Mouse (Mus musculus): ENCODE measurements around the gene Wwtr1. TPM values are rescaled to one million over a fixed set of nuclear protein-coding genes. Genes with fewer than 3 reads are reported as not detected.

Gene Wwtr1
- polyA plus RNA-seq, 1 experiment from 2014 or later = 30.9 TPM

GRCm38 (mm10) chr3:57501596-57502220 lies 74.0 kb downstream of the Wwtr1 start:
- DNase-seq (ENCODE audit: low spot score) (no peak), ATAC-seq (ENCODE audit: low read depth) (no peak)
- no peak overlapping the region for H3K4me3 ChIP-seq (ENCODE audit: low read depth, low read length)
- H3K4me1 ChIP-seq (ENCODE audit: control insufficient read depth, insufficient read depth, low read length) = no peaks in the 10 kb centered on the region; the same call in none of the 2 replicates
- WGBS = 68% methylated on average over 10 of the region's 10 CpGs
- H3K4me2 ChIP-seq (ENCODE audit: low read depth, low read length) = no peak overlapping the region
- no peak overlapping the region for H3K27ac ChIP-seq (replicated peaks; ENCODE audit: low read depth, low read length)
- no peaks in the 10 kb centered on the region for H3K27me3 ChIP-seq (replicated peaks; ENCODE audit: control insufficient read depth, insufficient read depth, low read length)
- no peak overlapping the region for H3K9ac ChIP-seq (ENCODE audit: low read depth, low read length)
- H3K36me3 ChIP-seq (ENCODE audit: control insufficient read depth, insufficient read depth, low read length) = peaks cover 14% of the 10 kb centered on the region; the same call in 1 of the 2 replicates
- no peaks in the 10 kb centered on the region for H3K9me3 ChIP-seq (ENCODE audit: control insufficient read depth, low read length)

DNA sequence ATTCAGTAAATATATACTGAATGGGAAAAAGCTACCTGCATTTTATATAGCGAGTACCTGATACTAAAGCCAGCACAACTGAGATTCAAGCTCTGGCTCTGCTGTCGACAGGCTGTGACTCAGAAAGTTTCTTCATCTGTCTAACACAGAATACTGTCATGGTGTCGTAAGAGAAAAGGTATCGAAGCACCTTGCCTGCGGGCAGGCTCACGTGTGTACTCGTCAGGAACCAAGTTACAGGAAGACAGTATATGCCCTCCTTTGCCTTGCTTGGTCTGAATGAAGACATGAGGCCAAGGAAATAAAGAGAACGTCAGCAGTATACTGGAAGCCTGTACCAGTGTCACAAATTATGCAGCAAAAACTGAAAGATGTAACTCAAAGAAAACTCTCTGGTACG lies 74.9 kb downstream of the Wwtr1 start:
- Histone ChIP-seq H3K4me3 (ENCODE audit: low read depth, low read length) (no peak overlapping the region), H3K4me1 (ENCODE audit: control insufficient read depth, insufficient read depth, low read length) (no peaks in the 10 kb centered on the region; the same call in none of the 2 replicates), H3K9ac (ENCODE audit: low read depth, low read length) (no peak overlapping the region), H3K36me3 (ENCODE audit: control insufficient read depth, insufficient read depth, low read length) (peaks cover 14% of the 10 kb centered on the region; the same call in 1 of the 2 replicates), H3K27me3 (replicated peaks; ENCODE audit: control insufficient read depth, insufficient read depth, low read length) (no peaks in the 10 kb centered on the region), H3K4me2 (ENCODE audit: low read depth, low read length) (no peak overlapping the region), H3K9me3 (ENCODE audit: control insufficient read depth, low read length) (no peaks in the 10 kb centered on the region), H3K27ac (replicated peaks; ENCODE audit: low read depth, low read length) (no peak overlapping the region)
- 92% methylated on average over 9 of the region's 9 CpGs for WGBS
- DNase-seq (ENCODE audit: low spot score) (no peak), ATAC-seq (ENCODE audit: low read depth) (no peak)

- H3K9ac ChIP-seq (ENCODE audit: low read depth, low read length) = no peak overlapping the region
- DNase-seq (ENCODE audit: low spot score) (no peak), ATAC-seq (ENCODE audit: low read depth) (no peak)
- no peak overlapping the region for H3K4me2 ChIP-seq (ENCODE audit: low read depth, low read length)
- no peaks in the 10 kb centered on the region for H3K27me3 ChIP-seq (replicated peaks; ENCODE audit: control insufficient read depth, insufficient read depth, low read length)
- no peak overlapping the region for H3K4me3 ChIP-seq (ENCODE audit: low read depth, low read length)
- WGBS = 63% methylated on average over 1 of the region's 1 CpGs
- H3K36me3 ChIP-seq (ENCODE audit: control insufficient read depth, insufficient read depth, low read length) = peaks cover 14% of the 10 kb centered on the region; the same call in 1 of the 2 replicates
- no peaks in the 10 kb centered on the region for H3K9me3 ChIP-seq (ENCODE audit: control insufficient read depth, low read length)
- H3K27ac ChIP-seq (replicated peaks; ENCODE audit: low read depth, low read length) = no peak overlapping the region
- peaks cover 9% of the 10 kb centered on the region for H3K4me1 ChIP-seq (ENCODE audit: control insufficient read depth, insufficient read depth, low read length)
Observed at GRCm38 (mm10) chr3:57497791-57498190, 77.9 kb downstream of the Wwtr1 start.

- H3K4me1 ChIP-seq (ENCODE audit: control insufficient read depth, insufficient read depth, low read length) = peaks cover 9% of the 10 kb centered on the region
- peaks cover 14% of the 10 kb centered on the region; the same call in 1 of the 2 replicates for H3K36me3 ChIP-seq (ENCODE audit: control insufficient read depth, insufficient read depth, low read length)
- ATAC-seq (ENCODE audit: low read depth) (no peak), DNase-seq (ENCODE audit: low spot score) (peak; percentile 62)
- no peak overlapping the region for H3K4me2 ChIP-seq (ENCODE audit: low read depth, low read length)
- H3K4me3 ChIP-seq (ENCODE audit: low read depth, low read length) = no peak overlapping the region
- H3K27me3 ChIP-seq (replicated peaks; ENCODE audit: control insufficient read depth, insufficient read depth, low read length) = no peaks in the 10 kb centered on the region
- H3K9ac ChIP-seq (ENCODE audit: low read depth, low read length) = no peak overlapping the region
- no peaks in the 10 kb centered on the region for H3K9me3 ChIP-seq (ENCODE audit: control insufficient read depth, low read length)
- 31% methylated on average over 2 of the region's 2 CpGs for WGBS
- peak overlapping the region; percentile 40; the same call in 1 of the 2 replicates for H3K27ac ChIP-seq (replicated peaks; ENCODE audit: low read depth, low read length)
Observed at GRCm38 (mm10) chr3:57496428-57496827, 79.3 kb downstream of the Wwtr1 start.

DNA sequence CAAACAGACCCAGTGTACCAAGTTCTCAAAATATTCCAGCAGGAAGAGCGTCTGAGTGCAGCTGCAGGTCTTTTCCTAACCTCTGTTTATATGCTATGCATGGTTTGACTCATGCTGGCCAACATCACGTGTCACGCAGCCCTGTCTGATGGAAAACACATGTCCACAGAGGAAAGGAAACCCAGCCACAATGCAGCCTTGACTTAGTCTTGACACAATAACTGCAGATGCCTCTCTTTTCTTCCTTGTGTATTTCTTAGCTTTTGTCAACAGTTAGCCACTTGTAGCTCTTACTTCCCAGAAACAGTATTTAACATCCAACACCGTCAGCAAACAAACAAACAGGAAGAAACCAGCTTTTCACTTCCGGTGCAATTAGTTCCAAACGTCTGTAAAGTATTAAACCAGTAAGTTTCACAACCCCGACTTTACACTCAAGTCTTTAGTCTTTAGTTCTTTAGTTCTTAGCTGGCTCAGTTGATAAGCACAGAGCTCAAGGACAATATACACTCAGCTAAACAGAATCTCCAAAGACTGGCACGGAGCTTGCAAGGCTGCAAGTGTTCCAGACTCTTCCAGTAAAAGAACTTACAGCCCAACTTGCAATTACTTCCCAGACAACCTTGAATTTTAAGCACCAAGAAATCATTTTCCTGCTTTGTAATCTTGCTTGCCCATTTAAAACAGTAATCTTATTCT lies 88.1 kb downstream of the Wwtr1 start:
- Histone ChIP-seq H3K4me1 (ENCODE audit: control insufficient read depth, insufficient read depth, low read length) (peaks cover 21% of the 10 kb centered on the region), H3K27me3 (replicated peaks; ENCODE audit: control insufficient read depth, insufficient read depth, low read length) (no peaks in the 10 kb centered on the region), H3K9me3 (ENCODE audit: control insufficient read depth, low read length) (no peaks in the 10 kb centered on the region), H3K27ac (replicated peaks; ENCODE audit: low read depth, low read length) (peak overlapping the region; percentile 80), H3K36me3 (ENCODE audit: control insufficient read depth, insufficient read depth, low read length) (no peaks in the 10 kb centered on the region), H3K4me3 (ENCODE audit: low read depth, low read length) (no peak overlapping the region), H3K9ac (ENCODE audit: low read depth, low read length) (no peak overlapping the region), H3K4me2 (ENCODE audit: low read depth, low read length) (peak overlapping the region; percentile 39)
- peak; percentile 91 for ATAC-seq (ENCODE audit: low read depth)
- peak; percentile 93 for DNase-seq (ENCODE audit: low spot score)
- WGBS = 20% methylated on average over 8 of the region's 8 CpGs

DNA sequence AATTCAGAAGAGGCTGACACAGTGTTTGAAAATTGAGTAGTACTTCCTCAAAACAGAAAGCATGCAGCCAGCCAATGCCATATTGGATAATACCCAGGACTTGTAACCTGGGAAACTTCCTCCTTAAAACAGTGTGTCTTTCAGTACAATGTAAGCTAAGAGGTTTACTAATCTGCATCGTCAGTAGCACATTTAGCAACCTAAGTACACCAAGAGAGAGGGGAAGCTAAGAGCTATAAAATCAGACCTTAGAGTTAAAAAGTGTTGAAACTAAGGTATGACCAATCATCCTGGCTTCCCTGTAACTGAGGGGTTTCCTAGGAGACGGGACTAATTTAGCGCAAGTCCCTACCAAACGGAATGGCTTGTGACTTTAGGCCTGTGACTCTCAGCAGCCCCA lies 89.6 kb downstream of the Wwtr1 start:
- Histone ChIP-seq H3K9ac (ENCODE audit: low read depth, low read length) (no peak overlapping the region), H3K4me1 (ENCODE audit: control insufficient read depth, insufficient read depth, low read length) (peaks cover 21% of the 10 kb centered on the region), H3K9me3 (ENCODE audit: control insufficient read depth, low read length) (no peaks in the 10 kb centered on the region), H3K4me2 (ENCODE audit: low read depth, low read length) (no peak overlapping the region), H3K27ac (replicated peaks; ENCODE audit: low read depth, low read length) (no peak overlapping the region), H3K36me3 (ENCODE audit: control insufficient read depth, insufficient read depth, low read length) (no peaks in the 10 kb centered on the region), H3K27me3 (replicated peaks; ENCODE audit: control insufficient read depth, insufficient read depth, low read length) (no peaks in the 10 kb centered on the region), H3K4me3 (ENCODE audit: low read depth, low read length) (no peak overlapping the region)
- WGBS = 78% methylated on average over 4 of the region's 4 CpGs
- no peak for DNase-seq (ENCODE audit: low spot score)
- ATAC-seq (ENCODE audit: low read depth) = no peak

DNA sequence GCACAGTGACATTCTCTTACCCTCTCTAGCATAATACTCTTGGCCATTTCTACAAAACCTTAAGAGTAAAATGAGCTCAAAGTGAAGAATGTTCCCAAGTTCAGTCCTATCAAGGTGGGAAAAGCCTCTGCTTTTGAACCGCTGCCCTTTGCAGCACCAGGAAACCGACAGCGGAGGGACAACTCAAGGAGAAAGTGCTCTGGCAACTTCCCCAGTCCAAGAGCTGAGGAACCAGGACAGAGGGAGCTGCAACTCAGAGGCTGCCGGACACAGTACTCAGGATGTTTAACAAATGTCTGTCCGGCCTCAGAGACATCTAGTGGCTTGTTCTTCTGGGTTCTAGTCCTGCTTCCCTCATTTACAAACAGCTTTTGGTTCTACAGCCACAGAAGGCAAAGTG lies 93.7 kb downstream of the Wwtr1 start:
- 93% methylated on average over 5 of the region's 5 CpGs for WGBS
- Histone ChIP-seq H3K9me3 (ENCODE audit: control insufficient read depth, low read length) (no peaks in the 10 kb centered on the region), H3K27me3 (replicated peaks; ENCODE audit: control insufficient read depth, insufficient read depth, low read length) (no peaks in the 10 kb centered on the region), H3K27ac (replicated peaks; ENCODE audit: low read depth, low read length) (no peak overlapping the region), H3K9ac (ENCODE audit: low read depth, low read length) (no peak overlapping the region), H3K36me3 (ENCODE audit: control insufficient read depth, insufficient read depth, low read length) (peaks cover 4% of the 10 kb centered on the region; the same call in 1 of the 2 replicates), H3K4me1 (ENCODE audit: control insufficient read depth, insufficient read depth, low read length) (peaks cover 7% of the 10 kb centered on the region; the same call in 1 of the 2 replicates), H3K4me3 (ENCODE audit: low read depth, low read length) (no peak overlapping the region), H3K4me2 (ENCODE audit: low read depth, low read length) (no peak overlapping the region)
- ATAC-seq (ENCODE audit: low read depth) (no peak), DNase-seq (ENCODE audit: low spot score) (no peak)

DNA sequence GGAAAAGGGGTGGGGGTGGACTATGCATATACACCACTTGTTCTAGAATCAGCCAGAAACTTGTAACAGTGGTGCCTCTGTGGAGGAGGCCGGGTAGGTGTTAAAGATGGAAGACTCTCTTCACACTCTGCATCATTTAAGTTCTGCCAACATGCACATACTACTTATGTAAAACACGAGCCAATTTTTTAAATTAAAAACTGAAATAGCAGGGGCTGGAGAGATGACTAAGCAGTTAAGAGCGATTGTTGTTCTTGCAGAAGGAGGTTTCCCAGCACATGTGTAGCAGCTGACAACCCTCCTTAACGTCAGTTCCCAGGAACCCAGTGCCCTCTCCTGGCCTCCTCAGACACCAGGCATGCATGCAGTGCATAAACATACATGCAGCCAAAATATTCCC lies 95.1 kb downstream of the Wwtr1 start:
- H3K4me2 ChIP-seq (ENCODE audit: low read depth, low read length) = no peak overlapping the region
- H3K4me3 ChIP-seq (ENCODE audit: low read depth, low read length) = no peak overlapping the region
- H3K9ac ChIP-seq (ENCODE audit: low read depth, low read length) = no peak overlapping the region
- peaks cover 15% of the 10 kb centered on the region for H3K36me3 ChIP-seq (ENCODE audit: control insufficient read depth, insufficient read depth, low read length)
- no peaks in the 10 kb centered on the region for H3K9me3 ChIP-seq (ENCODE audit: control insufficient read depth, low read length)
- WGBS = 41% methylated on average over 4 of the region's 4 CpGs
- no peak for ATAC-seq (ENCODE audit: low read depth)
- no peaks in the 10 kb centered on the region for H3K27me3 ChIP-seq (replicated peaks; ENCODE audit: control insufficient read depth, insufficient read depth, low read length)
- peak; percentile 36 for DNase-seq (ENCODE audit: low spot score)
- no peaks in the 10 kb centered on the region for H3K4me1 ChIP-seq (ENCODE audit: control insufficient read depth, insufficient read depth, low read length)
- H3K27ac ChIP-seq (replicated peaks; ENCODE audit: low read depth, low read length) = no peak overlapping the region
